Mouse (Mus musculus) liver, embryonic 15.5 days (tissue): ENCODE results near the gene Hist1h2br. TPM values are rescaled to one million over a fixed set of nuclear protein-coding genes. Genes with fewer than 3 reads are reported as not detected.
"Not testable (repeated sequence)": the region's sequence is repeated elsewhere in the genome, so short reads cannot be mapped to it uniquely, and the experiment has no call there.

Experiments used
- ATAC-seq: fragments of 200-750 bp; cut with Nextera tagmentation; 2 replicates; pipeline ENCODE4 v1.8.0; 2017; ENCODE audit warnings: moderate number of reproducible peaks, mild to moderate bottlenecking, moderate library complexity; ENCODE audit not compliant: insufficient read depth
- H3K27ac ChIP-seq: fragments of 300-500 bp; sonication (generic); replicated peaks from 2 replicates; pipeline ENCODE4 v1.5.1; 2015; ENCODE audit warnings: mild to moderate bottlenecking, inconsistent platforms
- H3K27me3 ChIP-seq: fragments of 300-500 bp; sonication (generic); 2 replicates; pipeline ENCODE4 v1.6.1; 2015; ENCODE audit warnings: mild to moderate bottlenecking, inconsistent platforms
- H3K36me3 ChIP-seq: fragments of 300-500 bp; sonication (generic); replicated peaks from 2 replicates; pipeline ENCODE4 v1.6.1; 2015; ENCODE audit warnings: moderate library complexity, mild to moderate bottlenecking, inconsistent platforms
- H3K4me1 ChIP-seq: fragments of 300-500 bp; sonication (generic); replicated peaks from 2 replicates; pipeline ENCODE4 v1.6.1; 2015; ENCODE audit warnings: inconsistent platforms
- H3K4me2 ChIP-seq: fragments of 300-500 bp; sonication (generic); 2 replicates; pipeline ENCODE4 v1.6.1; 2015; ENCODE audit warnings: moderate library complexity, mild to moderate bottlenecking, inconsistent platforms
- H3K4me3 ChIP-seq: fragments of 300-500 bp; sonication (generic); replicated peaks from 2 replicates; pipeline ENCODE4 v1.5.1; 2015; ENCODE audit warnings: mild to moderate bottlenecking, inconsistent platforms
- H3K9ac ChIP-seq: fragments of 300-500 bp; sonication (generic); 2 replicates; pipeline ENCODE4 v1.6.1; 2015; ENCODE audit warnings: moderate library complexity, mild to moderate bottlenecking, inconsistent platforms
- H3K9me3 ChIP-seq: fragments of 300-500 bp; sonication (generic); replicated peaks from 2 replicates; pipeline ENCODE4 v1.6.1; 2016; ENCODE audit warnings: inconsistent platforms
- WGBS: fragments of 180-500 bp; shearing (Covaris S2); methylation state at CpG from one replicate; pipeline ENCODE4 v1.1.7; 2015; ENCODE audit warnings: mixed read lengths; ENCODE audit not compliant: insufficient replicate concordance; 5-methylcytosine and 5-hydroxymethylcytosine counted together
- polyA plus RNA-seq: library from polyadenylated mRNA; unstranded; fragments of >200 nt; fragmentation: Nextera tagmentation; extraction: Ambion mirVana; gene quantifications from 2 replicates; pipeline ENCODE4 v1.2.1, GENCODE M21; 2015

Hist1h2br gene
- polyA plus RNA-seq, result 25.5 and 29.5 TPM in 2 replicates

- H3K36me3 ChIP-seq, H3K9me3 ChIP-seq, H3K9ac ChIP-seq, H3K4me2 ChIP-seq, H3K27me3 ChIP-seq, H3K27ac ChIP-seq, H3K4me3 ChIP-seq: not testable (repeated sequence)
- ATAC-seq, result peak; percentile 84
- WGBS, result no CpG with 5 or more reads among the region's 24 CpGs
- H3K4me1 ChIP-seq, result peaks cover 15% of the 10 kb centered on the region
Measured at GRCm38 (mm10) chr13:21833461-21833860, at the start of gene Hist1h2br, which contains the start of gene Hist1h2ap. Gene Hist1h2br, plus strand, starts transcription at chr13:21833743. Gene Hist1h2ap, minus strand, starts transcription at chr13:21833507.

- H3K9ac ChIP-seq, result peak overlapping the region; percentile 59
- peaks cover 60% of the 10 kb centered on the region for H3K4me1 ChIP-seq
- H3K9me3 ChIP-seq, result no peaks in the 10 kb centered on the region
- 52% methylated on average over 6 of the region's 6 CpGs for WGBS
- H3K4me2 ChIP-seq, result peak overlapping the region; percentile 73
- no peaks in the 10 kb centered on the region for H3K27me3 ChIP-seq
- no peaks in the 10 kb centered on the region for H3K36me3 ChIP-seq
- H3K4me3 ChIP-seq, result peak overlapping the region; percentile 53; the same call in 1 of the 2 replicates
- no peak for ATAC-seq
- H3K27ac ChIP-seq, result peak overlapping the region; percentile 100
Measured at GRCm38 (mm10) chr13:21784311-21784710, 49.2 kb upstream of the Hist1h2br start.

GRCm38 (mm10) chr13:21786189-21786898 lies 47.2 kb upstream of the Hist1h2br start:
- 3% methylated on average over 8 of the region's 8 CpGs for WGBS
- Histone ChIP-seq H3K4me1 (peaks cover 61% of the 10 kb centered on the region), H3K36me3 (no peaks in the 10 kb centered on the region), H3K27ac (peak overlapping the region; percentile 100), H3K9ac (peak overlapping the region; percentile 58), H3K9me3 (no peaks in the 10 kb centered on the region), H3K4me3 (peak overlapping the region; percentile 50), H3K27me3 (no peaks in the 10 kb centered on the region), H3K4me2 (peak overlapping the region; percentile 73)
- no peak for ATAC-seq

- H3K9ac ChIP-seq, result peak within 1 kb of the TSS; percentile 65
- H3K4me1 ChIP-seq, result peaks cover 57% of the 10 kb centered on the region
- not testable (repeated sequence) for H3K36me3 ChIP-seq, H3K27me3 ChIP-seq, H3K9me3 ChIP-seq
- peak; percentile 85 for ATAC-seq
- WGBS, result under 1% methylated on average over 37 of the region's 63 CpGs
- H3K27ac ChIP-seq, result peak within 1 kb of the TSS; percentile 100
- peak within 1 kb of the TSS; percentile 50 for H3K4me3 ChIP-seq
- peak within 1 kb of the TSS; percentile 73 for H3K4me2 ChIP-seq
Measured at GRCm38 (mm10) chr13:21786899-21787629, 46.5 kb upstream of the Hist1h2br start, which contains the start of the genes Hist1h2an and Hist1h2bp. Gene Hist1h2an, minus strand, starts transcription at chr13:21787218. Gene Hist1h2bp, plus strand, starts transcription at chr13:21787461.

- Histone ChIP-seq H3K4me1 (peaks cover 50% of the 10 kb centered on the region), H3K4me3 (peak overlapping the region; percentile 50), H3K9me3 (no peaks in the 10 kb centered on the region), H3K27ac (peak overlapping the region; percentile 100), H3K36me3 (no peaks in the 10 kb centered on the region), H3K4me2 (peak overlapping the region; percentile 73), H3K9ac (peak overlapping the region; percentile 65), H3K27me3 (no peaks in the 10 kb centered on the region)
- 14% methylated on average over 18 of the region's 21 CpGs for WGBS
- ATAC-seq, result peak; percentile 23
Measured at GRCm38 (mm10) chr13:21787760-21788593, 45.6 kb upstream of the Hist1h2br start.

- Histone ChIP-seq H3K9ac (no peak overlapping the region), H3K4me2 (0 out of 2 replicates have a peak overlapping the region, but pooled peaks have one; percentile 2), H3K9me3 (no peaks in the 10 kb centered on the region), H3K27me3 (no peaks in the 10 kb centered on the region), H3K4me1 (peaks cover 37% of the 10 kb centered on the region), H3K4me3 (no peak overlapping the region), H3K36me3 (no peaks in the 10 kb centered on the region), H3K27ac (peak overlapping the region; percentile 100)
- no peak for ATAC-seq
- WGBS, result 48% methylated on average over 6 of the region's 6 CpGs
Measured at GRCm38 (mm10) chr13:21789925-21790324, 43.6 kb upstream of the Hist1h2br start.

GRCm38 (mm10) chr13:21790601-21791283 lies 42.8 kb upstream of the Hist1h2br start:
- H3K9ac ChIP-seq, result no peak overlapping the region
- H3K27me3 ChIP-seq, result no peaks in the 10 kb centered on the region
- H3K4me3 ChIP-seq, result no peak overlapping the region
- H3K27ac ChIP-seq, result no peak overlapping the region
- peak overlapping the region; percentile 48 for H3K4me2 ChIP-seq
- no peak for ATAC-seq
- no peaks in the 10 kb centered on the region for H3K9me3 ChIP-seq
- 32% methylated on average over 18 of the region's 18 CpGs for WGBS
- H3K36me3 ChIP-seq, result no peaks in the 10 kb centered on the region
- H3K4me1 ChIP-seq, result peaks cover 30% of the 10 kb centered on the region

GRCm38 (mm10) chr13:21795584-21795983 lies 38.0 kb upstream of the Hist1h2br start:
- Histone ChIP-seq H3K36me3 (no peaks in the 10 kb centered on the region), H3K27me3 (no peaks in the 10 kb centered on the region), H3K9ac (no peak overlapping the region), H3K4me2 (no peak overlapping the region), H3K9me3 (no peaks in the 10 kb centered on the region), H3K4me3 (no peak overlapping the region), H3K4me1 (peaks cover 5% of the 10 kb centered on the region), H3K27ac (no peak overlapping the region)
- no peak for ATAC-seq
- WGBS, result 78% methylated on average over 7 of the region's 7 CpGs

GRCm38 (mm10) chr13:21797163-21797562 lies 36.4 kb upstream of the Hist1h2br start:
- not testable (repeated sequence) for H3K4me1 ChIP-seq, H3K36me3 ChIP-seq, H3K9me3 ChIP-seq, H3K4me3 ChIP-seq, H3K27me3 ChIP-seq, H3K4me2 ChIP-seq, H3K9ac ChIP-seq, H3K27ac ChIP-seq
- peak; percentile 58; the same call in 1 of the 2 replicates for ATAC-seq

GRCm38 (mm10) chr13:21803058-21803457 lies 30.5 kb upstream of the Hist1h2br start:
- H3K4me1 ChIP-seq, H3K9ac ChIP-seq, H3K27me3 ChIP-seq, H3K4me2 ChIP-seq, H3K9me3 ChIP-seq, H3K36me3 ChIP-seq, H3K27ac ChIP-seq, H3K4me3 ChIP-seq: not testable (repeated sequence)
- peak; percentile 53 for ATAC-seq
- WGBS, result no CpG with 5 or more reads among the region's 4 CpGs
